Mouse (Mus musculus) cortical plate, adult 2 months (tissue): ENCODE measurements around the gene Iqcc.

Experiments used
- CTCF ChIP-seq: fragments of 200-500 bp; IDR thresholded peaks from 2 replicates; pipeline ENCODE4 v1.5.1; 2011; ENCODE audit warnings: mild to moderate bottlenecking, control low read depth, low read length; ENCODE audit not compliant: insufficient read depth; ENCODE audit errors: extremely low read depth
- POLR2A ChIP-seq: fragments of 200-500 bp; IDR thresholded peaks from 2 replicates; pipeline ENCODE4 v1.6.1; 2011; ENCODE audit warnings: mild to moderate bottlenecking, low read length, control low read depth; ENCODE audit not compliant: insufficient read depth; ENCODE audit errors: extremely low read depth

DNA sequence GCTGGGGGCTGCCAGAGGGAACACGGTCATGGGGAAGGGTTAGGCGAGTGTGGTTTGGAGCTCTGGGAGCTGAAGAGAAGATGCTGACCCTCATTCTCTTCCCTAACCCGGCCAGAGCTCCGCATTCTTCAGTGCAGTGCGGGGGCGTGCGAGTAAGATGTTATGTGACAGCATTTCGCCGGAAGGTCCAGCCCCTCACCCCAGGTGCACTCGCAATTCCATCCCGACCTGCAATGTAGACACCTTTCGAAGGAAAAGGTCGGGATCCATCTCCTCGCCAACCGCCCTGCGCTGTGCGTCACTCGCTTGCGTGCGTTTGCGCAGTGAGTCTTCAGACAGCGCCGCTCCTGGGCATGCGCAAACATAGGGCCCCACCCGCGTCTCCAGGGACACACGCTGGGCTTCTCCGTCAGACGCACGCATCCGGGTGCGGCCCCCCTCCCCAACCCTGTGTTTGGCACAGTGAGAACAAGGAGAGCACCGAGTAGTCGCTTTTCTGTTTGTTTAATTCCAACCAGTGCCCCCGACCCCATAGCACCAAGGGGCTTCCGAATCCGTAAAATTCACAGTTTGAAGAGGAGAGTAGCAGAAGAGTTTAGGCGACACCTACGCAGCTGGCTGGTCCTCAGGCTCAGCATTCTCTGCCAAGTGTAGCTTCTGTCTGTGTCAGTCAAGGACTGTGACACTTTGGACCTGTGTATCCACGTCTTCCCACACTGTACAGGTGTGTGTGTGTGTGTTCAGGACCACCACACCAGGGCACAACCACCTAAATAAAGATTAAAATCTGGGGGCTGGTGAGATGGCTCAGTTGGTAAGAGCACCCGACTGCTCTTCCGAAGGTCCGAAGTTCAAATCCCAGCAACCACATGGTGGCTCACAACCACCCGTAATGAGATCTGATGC lies at the start of gene Iqcc:
- TF ChIP-seq CTCF (no peak), POLR2A (peak; percentile 99)
